11 mouse cellular contexts compared by ENCODE assay signal in genomic region chr6:53449437-53450173, GRCm38 (mm10).
A peak's percentile ranks its signal among the peaks of the same experiment; 100 is the strongest.
DNase-seq lines count a peak whose midpoint lies in the region; ATAC-seq and TF ChIP-seq lines count a peak whose summit lies in the region.
"Had no signal": no experiment of that assay in that cellular context is flagged by ENCODE, and none has a peak within 500 bp of the region (broad histone marks: within the 10 kb centered on the region; RNA-seq: fewer than 3 reads in every experiment).

No protein-coding gene starts in this region.

- H3K4me2 ChIP-seq in liver, postnatal 0 days (ENCODE audit: low read depth, low read length), result no peak overlapping the region
- no peak overlapping the region for H3K4me2 ChIP-seq in liver, embryonic 12.5 days
- no peak overlapping the region; the same call in 1 of the 2 replicates for H3K4me2 ChIP-seq in neural tube, embryonic 13.5 days
- H3K4me2 ChIP-seq in midbrain, embryonic 16.5 days (ENCODE audit: low read length), result no peak overlapping the region
- H3K4me2 ChIP-seq: liver, embryonic 15.5 days had no signal

- H3K4me1 ChIP-seq in liver, postnatal 0 days (ENCODE audit: insufficient read depth), result peaks cover 12% of the 10 kb centered on the region
- no peaks in the 10 kb centered on the region for H3K4me1 ChIP-seq in liver, embryonic 12.5 days
- peaks cover 47% of the 10 kb centered on the region for H3K4me1 ChIP-seq in neural tube, embryonic 13.5 days (replicated peaks)
- H3K4me1 ChIP-seq in midbrain, embryonic 16.5 days (ENCODE audit: control insufficient read depth, insufficient read depth, low read length), result no peaks in the 10 kb centered on the region

- H3K9me3 ChIP-seq in liver, postnatal 0 days (ENCODE audit: low read length), result no peaks in the 10 kb centered on the region
- H3K9me3 ChIP-seq in liver, embryonic 12.5 days (replicated peaks), result no peaks in the 10 kb centered on the region
- no peaks in the 10 kb centered on the region for H3K9me3 ChIP-seq in neural tube, embryonic 13.5 days
- no peaks in the 10 kb centered on the region for H3K9me3 ChIP-seq in midbrain, embryonic 16.5 days (replicated peaks; ENCODE audit: control insufficient read depth, low read length, poor library complexity, severe bottlenecking)
- H3K9me3 ChIP-seq: liver, embryonic 15.5 days had no signal

- no peaks in the 10 kb centered on the region for H3K36me3 ChIP-seq in liver, postnatal 0 days (replicated peaks; ENCODE audit: insufficient read depth, low read length)
- no peaks in the 10 kb centered on the region for H3K36me3 ChIP-seq in liver, embryonic 12.5 days
- H3K36me3 ChIP-seq in neural tube, embryonic 13.5 days, result no peaks in the 10 kb centered on the region
- H3K36me3 ChIP-seq in midbrain, embryonic 16.5 days (ENCODE audit: control insufficient read depth, insufficient read depth, low read length), result no peaks in the 10 kb centered on the region
- H3K36me3 ChIP-seq: liver, embryonic 15.5 days had no signal

- TF ChIP-seq POLR2A in brain, embryonic 14.5 days (IDR thresholded peaks at IDR 0.05; ENCODE audit: borderline replicate concordance, extremely low read depth, insufficient read depth, insufficient read length, poor library complexity, severe bottlenecking), result no peak

- no peak overlapping the region for H3K9ac ChIP-seq in liver, postnatal 0 days (replicated peaks)
- no peak overlapping the region for H3K9ac ChIP-seq in liver, embryonic 12.5 days
- H3K9ac ChIP-seq in neural tube, embryonic 13.5 days, result no peak overlapping the region
- H3K9ac ChIP-seq in midbrain, embryonic 16.5 days (ENCODE audit: low read depth, low read length), result no peak overlapping the region
- H3K9ac ChIP-seq: liver, embryonic 15.5 days had no signal

- no peak overlapping the region for H3K4me3 ChIP-seq in liver, postnatal 0 days (ENCODE audit: low read depth, low read length)
- H3K4me3 ChIP-seq in liver, embryonic 12.5 days, result no peak overlapping the region
- no peak overlapping the region for H3K4me3 ChIP-seq in neural tube, embryonic 13.5 days
- H3K4me3 ChIP-seq in midbrain, embryonic 16.5 days (ENCODE audit: low read depth, low read length), result no peak overlapping the region
- H3K4me3 ChIP-seq: liver, embryonic 15.5 days had no signal

- peak overlapping the region; percentile 44; the same call in 1 of the 2 replicates for H3K27ac ChIP-seq in liver, postnatal 0 days (ENCODE audit: low read depth)
- no peak overlapping the region for H3K27ac ChIP-seq in liver, embryonic 12.5 days
- H3K27ac ChIP-seq in neural tube, embryonic 13.5 days (replicated peaks), result 0 out of 2 replicates have a peak overlapping the region, but pooled peaks have one; percentile 9
- no peak overlapping the region for H3K27ac ChIP-seq in midbrain, embryonic 16.5 days (ENCODE audit: low read length)
- H3K27ac ChIP-seq: liver, embryonic 15.5 days had no signal

- peak; percentile 32 for DNase-seq in liver, postnatal 0 days
- peak; percentile 45 for DNase-seq in brain, embryonic 14.5 days (ENCODE audit: low read depth)
- peak; percentile 35 to 46 for DNase-seq in kidney, postnatal 25 days
- no peak for DNase-seq in heart, postnatal 4 days
- DNase-seq in embryo, embryonic 9.5 days (ENCODE audit: extremely low spot score), result no peak
- DNase-seq: cerebellum, adult 9-11 months; retina, postnatal 1 day had no signal

- TF ChIP-seq EP300 in liver, postnatal 0 days (IDR thresholded peaks at IDR 0.05; ENCODE audit: low read depth), result no peak

- 49% methylated on average over 9 of the region's 9 CpGs for WGBS in liver, postnatal 0 days (ENCODE audit: insufficient replicate concordance)
- 57% methylated on average over 9 of the region's 9 CpGs for WGBS in liver, embryonic 12.5 days (ENCODE audit: insufficient replicate concordance)
- WGBS in neural tube, embryonic 13.5 days, result 48% methylated on average over 9 of the region's 9 CpGs
- 65% methylated on average over 9 of the region's 9 CpGs for WGBS in midbrain, embryonic 16.5 days

- peaks cover 74% of the 10 kb centered on the region for H3K27me3 ChIP-seq in liver, postnatal 0 days (ENCODE audit: insufficient read depth, low read length)
- peaks cover 3% of the 10 kb centered on the region; the same call in 1 of the 2 replicates for H3K27me3 ChIP-seq in liver, embryonic 12.5 days (replicated peaks)
- H3K27me3 ChIP-seq in neural tube, embryonic 13.5 days, result peaks cover 3% of the 10 kb centered on the region
- H3K27me3 ChIP-seq in midbrain, embryonic 16.5 days (ENCODE audit: control insufficient read depth, insufficient read depth, low read depth, low read length), result no peaks in the 10 kb centered on the region

- no peak for TF ChIP-seq CTCF in liver, postnatal 0 days (IDR thresholded peaks at IDR 0.05; ENCODE audit: low read depth)
- TF ChIP-seq CTCF in brain, embryonic 14.5 days (IDR thresholded peaks at IDR 0.05; ENCODE audit: borderline replicate concordance, extremely low read depth, insufficient read depth, insufficient read length), result no peak

- ATAC-seq in liver, postnatal 0 days, result no peak
- no peak for ATAC-seq in liver, embryonic 12.5 days
- no peak for ATAC-seq in neural tube, embryonic 13.5 days (ENCODE audit: low read depth)
- no peak for ATAC-seq in midbrain, embryonic 16.5 days

Comparison
In these comparisons a context has a peak if more than half of its experiments do, and no peak if none do; other contexts are left out.
1. H3K27ac ChIP-seq: peak in liver, postnatal 0 days (single experiment) and neural tube, embryonic 13.5 days (single experiment); none in liver, embryonic 12.5 days (single experiment) and midbrain, embryonic 16.5 days (single experiment).
2. DNase-seq: peak in liver, postnatal 0 days (single experiment), brain, embryonic 14.5 days (single experiment) and kidney, postnatal 25 days (2 of 2); none in heart, postnatal 4 days (single experiment) and embryo, embryonic 9.5 days (single experiment).